Mouse (Mus musculus) cerebellum, adult 2 months (tissue): ENCODE results near the gene Azi2.

ENCODE experiments used
- CTCF ChIP-seq: fragments of 200-500 bp; IDR thresholded peaks from 2 replicates; pipeline ENCODE4 v1.5.1; 2011; ENCODE audit warnings: low read depth, mild to moderate bottlenecking, control low read depth, low read length, moderate library complexity, borderline replicate concordance; ENCODE audit not compliant: insufficient read depth
- POLR2A ChIP-seq: fragments of 200-500 bp; IDR thresholded peaks from 2 replicates; pipeline ENCODE4 v1.6.1; 2011; ENCODE audit warnings: low read length, control low read depth, borderline replicate concordance; ENCODE audit not compliant: insufficient read depth

DNA sequence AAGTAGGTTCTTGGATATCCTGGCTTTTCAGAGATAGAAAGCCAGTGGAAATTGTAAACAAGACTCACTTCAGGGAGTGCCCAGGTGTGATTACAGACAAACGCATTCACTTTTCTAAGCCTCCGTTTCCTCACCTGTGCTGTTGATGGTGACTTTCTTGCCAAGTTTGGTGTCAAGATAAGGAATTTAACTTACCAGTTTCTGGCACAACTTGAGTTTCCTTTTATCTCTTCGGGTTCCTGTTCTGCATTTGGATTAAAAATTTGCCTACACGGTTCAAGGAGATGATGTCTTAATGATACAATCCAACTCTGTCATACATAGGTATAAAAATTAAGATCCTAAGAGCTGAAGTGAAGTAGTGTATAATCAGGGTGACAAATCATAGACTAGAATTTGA is 2.4 kb downstream of the Azi2 start:
- TF ChIP-seq CTCF, result no peak
- TF ChIP-seq POLR2A, result no peak
